Mouse (Mus musculus): ENCODE data around the gene Rcvrn.

DNA sequence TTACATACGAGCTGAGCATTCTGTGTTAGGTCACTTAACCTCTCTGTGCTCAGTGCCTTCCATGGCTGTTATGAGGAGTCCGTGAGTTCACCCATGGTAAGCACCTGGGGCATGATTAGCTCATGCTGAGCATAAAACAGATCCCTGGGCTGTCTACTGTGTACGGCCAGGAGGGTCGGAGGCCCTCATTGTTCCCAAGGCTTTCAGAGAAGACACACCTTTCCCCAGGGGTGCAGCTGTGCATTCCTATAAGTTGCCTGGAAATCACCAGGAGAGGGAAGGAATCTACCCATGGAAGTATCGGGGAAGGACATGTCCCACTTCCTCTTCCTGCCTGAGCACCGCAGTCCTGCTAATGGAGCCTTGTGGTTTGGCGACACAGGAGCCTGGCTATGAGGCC is 38.8 kb upstream of the Rcvrn start:
- no peak for TF ChIP-seq CTCF (conservative IDR thresholded peaks at IDR 0.05; ENCODE audit: low read length)
- no peak for TF ChIP-seq POU5F1 (IDR thresholded peaks at IDR 0.05; ENCODE audit: borderline replicate concordance, low read length)

Measured in E14TG2a.4 (cell line).